Mouse (Mus musculus) heart, postnatal 14 days (tissue): ENCODE measurements around the gene Smoc2. TPM values are rescaled to one million over a fixed set of nuclear protein-coding genes. Genes with fewer than 3 reads are reported as not detected.

Experiments used
- DNase-seq, 2 experiments: peaks; one replicate each; pipeline ENCODE4 v3.0.0; 2021 to 2022
- intact Hi-C: fragments of 180-260 bp; cut with DNase I; formaldehyde crosslinking; loops from one replicate; pipeline ENCODE4 v1.15.1; 2025
- total RNA-seq, 2 experiments: library from RNA; stranded (reverse); gene quantifications; 2 replicates each; pipeline ENCODE4 v1.2.3; 2021

Gene Smoc2
- total RNA-seq, 2 experiments from 2014 or later: 43.6 to 48.6 TPM

- no peak for DNase-seq
- intact Hi-C loops: no loop called here
These were observed 63.2 kb downstream of the Smoc2 start for GRCm38 (mm10) chr17:14342511-14342910.

- no peak for DNase-seq
- intact Hi-C loops: no loop called here
These were observed 64.1 kb downstream of the Smoc2 start for GRCm38 (mm10) chr17:14343442-14343841.

- intact Hi-C loops: no loop called here
- DNase-seq: no peak
These were observed 66.2 kb downstream of the Smoc2 start for GRCm38 (mm10) chr17:14345556-14345955.

DNA sequence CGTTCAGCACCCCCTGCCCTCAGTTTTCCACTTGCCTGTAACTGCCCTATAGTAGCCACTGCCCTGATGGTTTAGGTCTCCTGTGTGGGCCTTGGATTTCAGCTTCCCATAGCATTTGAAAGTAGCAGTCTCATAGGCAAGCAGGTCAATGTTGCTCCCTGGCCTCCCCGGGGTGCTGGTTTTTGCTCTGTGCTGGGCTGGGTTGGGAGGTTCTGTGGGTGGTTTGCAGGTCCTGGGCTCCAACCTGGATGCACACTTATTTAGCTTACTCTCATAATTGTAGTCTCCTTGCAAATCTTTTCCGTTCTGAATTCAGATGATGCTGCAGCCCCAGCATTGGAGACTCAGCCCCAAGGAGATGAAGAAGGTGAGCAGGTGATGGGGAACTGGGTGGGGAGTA lies 67.6 kb downstream of the Smoc2 start:
- no peak for DNase-seq
- intact Hi-C loops: no loop called here

DNA sequence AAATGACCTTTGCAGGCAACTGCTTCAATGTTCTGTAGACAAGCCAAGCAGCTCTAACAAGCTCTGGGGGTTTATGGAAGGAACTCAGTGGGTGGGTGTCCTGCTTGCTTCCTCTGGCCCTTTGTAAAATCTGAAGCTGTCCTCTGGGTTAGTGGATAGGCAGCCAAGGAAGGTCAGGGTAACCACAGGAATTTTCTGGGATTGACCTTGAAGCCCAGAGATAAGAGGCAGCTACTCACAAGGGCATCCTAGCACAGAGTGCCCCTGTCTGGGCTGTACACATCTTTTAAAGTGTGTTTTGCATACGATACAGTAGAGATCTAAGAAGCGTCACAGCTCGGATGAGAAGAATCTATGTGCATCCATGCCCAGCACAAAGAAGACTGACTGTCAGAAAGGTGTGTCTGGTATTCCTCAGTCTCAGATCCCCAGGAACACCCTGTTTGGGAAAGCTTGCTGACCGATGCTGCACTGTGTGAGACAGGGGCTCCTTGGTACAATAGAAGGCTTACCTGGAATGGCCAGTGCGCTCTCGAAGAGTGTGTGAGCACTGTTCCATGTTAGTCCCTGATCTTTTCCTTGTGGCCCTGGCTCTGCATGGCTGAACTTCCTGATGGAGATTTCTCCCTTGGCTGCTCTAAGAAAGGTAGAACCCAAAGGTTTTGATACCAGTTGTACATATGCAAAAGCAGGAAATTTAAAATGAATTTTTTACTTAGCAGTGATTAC lies 69.9 kb downstream of the Smoc2 start:
- no peak for DNase-seq
- intact Hi-C loops: no loop called here

- no peak for DNase-seq
- intact Hi-C loops: no loop called here
These were observed 74.1 kb downstream of the Smoc2 start for GRCm38 (mm10) chr17:14353219-14354079.

DNA sequence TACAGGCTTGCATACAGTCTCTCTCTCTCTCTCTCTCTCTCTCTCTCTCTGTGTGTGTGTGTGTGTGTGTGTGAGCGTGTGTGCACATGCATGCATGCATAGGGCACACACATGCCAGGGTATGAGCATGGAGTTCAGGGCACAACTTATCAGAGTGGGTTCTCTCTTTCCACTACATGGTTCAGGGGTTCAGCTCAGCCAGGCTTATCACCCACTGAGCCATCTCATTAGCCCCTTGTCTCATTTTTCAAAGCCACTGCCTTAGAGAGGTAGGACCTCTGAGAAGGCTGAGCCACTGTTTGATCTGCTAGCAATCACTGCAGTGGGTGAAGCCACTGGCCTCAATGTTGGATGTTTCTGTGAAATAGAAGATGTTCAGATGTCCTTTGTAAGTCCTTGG lies 82.2 kb downstream of the Smoc2 start:
- no peak for DNase-seq
- intact Hi-C loops: no loop called here

DNA sequence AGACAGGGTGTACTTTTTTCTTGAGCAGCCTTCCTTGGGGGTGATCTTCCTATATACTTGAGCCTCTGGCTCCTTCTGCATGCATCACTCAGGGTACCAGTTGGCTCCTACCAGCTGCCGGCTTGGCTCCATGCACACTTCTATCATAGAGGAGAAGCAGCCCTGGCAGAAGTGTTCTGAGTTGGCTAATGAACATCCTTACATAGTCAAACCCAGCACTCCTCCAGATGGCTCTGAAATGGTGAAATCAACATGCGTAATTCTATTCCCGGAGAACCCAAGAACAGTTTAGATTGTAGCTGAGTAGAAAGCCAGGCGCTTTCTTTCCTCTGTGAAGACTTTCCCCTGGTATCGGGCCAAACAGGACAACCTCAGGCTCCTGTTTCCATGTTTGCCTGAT lies 91.2 kb downstream of the Smoc2 start:
- no peak for DNase-seq
- intact Hi-C loops: no loop called here

DNA sequence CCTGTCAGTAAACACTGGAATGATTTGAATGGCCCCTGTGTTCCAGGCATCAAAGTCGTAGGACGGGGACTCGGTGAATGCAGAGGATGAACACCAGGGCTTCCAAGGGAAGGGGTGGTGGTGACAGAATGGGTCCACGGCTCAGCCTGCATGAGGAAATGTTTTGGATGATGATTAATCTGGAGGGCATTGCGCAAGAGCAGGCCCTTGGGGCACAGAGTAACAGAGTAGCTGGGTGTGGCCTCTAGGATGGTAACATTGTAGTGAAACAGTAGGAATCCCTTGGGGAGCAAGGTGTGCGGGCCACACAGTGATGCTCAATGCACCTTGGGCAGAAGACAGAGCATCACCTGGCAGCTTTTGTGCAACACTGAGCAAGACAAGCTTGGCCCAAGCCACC lies 92.3 kb downstream of the Smoc2 start:
- peak in 1 of 2 experiments; percentile 24 for DNase-seq
- intact Hi-C loops: no loop called here

DNA sequence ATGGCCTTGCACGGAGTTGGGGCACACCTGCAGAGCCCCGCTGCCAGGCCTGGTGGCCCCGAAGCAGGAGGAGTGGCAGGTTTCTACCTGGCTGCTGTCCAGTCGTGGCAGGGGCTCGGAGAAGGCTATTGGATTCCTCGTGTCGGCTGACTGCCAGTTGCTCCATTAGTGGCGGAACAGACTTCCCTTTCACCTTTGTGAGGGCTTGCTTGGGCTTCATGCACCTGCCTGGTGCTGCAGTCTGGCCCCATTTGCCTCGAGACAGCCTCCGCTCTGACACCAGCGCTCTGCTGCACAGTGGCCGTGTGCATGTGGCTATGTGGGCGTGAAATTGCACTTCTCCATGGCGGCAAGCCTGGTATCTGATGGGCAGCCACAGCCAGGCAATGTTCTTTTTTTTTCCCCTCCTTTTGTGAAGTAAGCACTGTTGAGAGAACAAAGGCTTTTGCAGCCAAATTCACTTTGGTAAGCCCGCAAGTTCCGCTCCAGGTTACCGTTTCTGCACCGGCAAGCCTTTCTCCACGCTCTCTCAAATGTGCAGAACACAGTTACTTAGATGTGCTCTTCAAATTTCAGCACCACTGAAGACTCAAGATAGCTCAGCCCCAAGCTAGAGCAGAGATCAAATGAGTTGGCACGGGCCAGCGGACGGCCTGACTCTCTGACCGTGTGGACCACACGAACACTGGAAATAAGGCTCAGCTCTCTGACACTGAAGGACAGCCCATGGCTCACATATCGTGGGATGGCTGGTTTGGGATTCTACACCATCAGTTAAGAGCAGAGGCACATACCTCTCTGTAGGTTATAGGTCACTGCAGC lies 93.2 kb downstream of the Smoc2 start:
- intact Hi-C loops: no loop called here
- DNase-seq: no peak

- no peak for DNase-seq
- intact Hi-C loops: no loop called here
These were observed 99.6 kb downstream of the Smoc2 start for GRCm38 (mm10) chr17:14378692-14379446.

DNA sequence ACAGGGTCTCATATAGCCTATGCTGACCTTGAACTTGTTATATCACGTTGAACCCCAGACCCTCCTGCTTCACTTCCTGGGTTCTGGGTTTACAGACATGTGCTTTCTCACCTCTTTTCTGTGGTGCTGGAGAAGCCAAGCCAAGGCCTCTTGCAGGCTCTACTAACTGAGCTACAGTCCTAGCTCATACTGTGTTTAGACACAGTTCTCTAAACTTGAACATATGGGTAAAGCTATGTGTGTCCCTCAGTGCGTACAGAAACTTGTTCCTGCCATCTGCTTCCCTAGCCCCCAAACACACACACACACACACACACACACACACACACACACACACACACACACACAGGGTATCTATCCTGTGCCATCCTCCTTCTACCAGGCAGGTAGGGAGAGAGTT lies 100.2 kb downstream of the Smoc2 start:
- no peak for DNase-seq
- intact Hi-C loops: no loop called here

DNA sequence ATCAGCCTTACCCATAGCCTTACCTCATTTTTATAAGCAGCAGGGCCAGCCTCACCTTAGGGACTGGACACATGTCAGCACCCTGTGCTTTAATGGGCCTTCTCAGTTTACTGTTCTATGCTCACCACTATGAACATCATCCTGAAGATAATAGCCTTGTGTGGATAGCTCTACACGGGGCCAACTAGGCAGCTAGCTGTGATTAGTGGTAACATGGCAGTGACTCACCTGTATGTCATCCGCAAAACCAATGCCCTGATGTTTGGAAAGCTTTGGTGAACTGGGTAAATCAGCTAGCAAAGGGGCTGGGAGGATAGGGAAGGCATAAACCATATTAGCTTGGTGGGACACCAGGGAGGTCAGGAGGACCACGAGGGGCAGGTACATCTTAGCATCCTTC lies 100.7 kb downstream of the Smoc2 start:
- DNase-seq: no peak
- intact Hi-C loops: no loop called here

DNA sequence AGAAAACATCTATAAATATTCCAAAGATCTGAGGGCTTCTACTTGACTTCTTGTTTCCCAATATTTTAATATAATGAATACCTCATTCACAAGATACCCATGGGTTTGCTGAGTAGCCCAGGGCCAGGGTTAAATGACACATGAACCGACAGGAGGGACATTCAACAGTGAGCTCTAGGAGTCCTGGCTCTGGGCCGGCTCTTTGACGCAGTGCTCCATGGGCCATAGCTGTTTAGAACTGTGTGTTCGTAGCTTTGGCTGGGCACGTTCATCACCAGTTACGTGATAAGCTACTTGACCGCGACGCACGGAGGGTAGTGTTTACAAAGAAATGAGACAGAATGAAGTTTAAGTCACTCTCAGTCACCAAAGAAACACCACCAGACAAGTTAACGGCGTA lies 101.2 kb downstream of the Smoc2 start:
- no peak for DNase-seq
- intact Hi-C loops: no loop called here

GRCm38 (mm10) chr17:14381482-14381881 lies 102.2 kb downstream of the Smoc2 start:
- DNase-seq: peak in 1 of 2 experiments; percentile 37
- intact Hi-C loops: no loop called here

- no peak for DNase-seq
- intact Hi-C loops: no loop called here
These were observed 104.7 kb downstream of the Smoc2 start for GRCm38 (mm10) chr17:14383981-14384380.

DNA sequence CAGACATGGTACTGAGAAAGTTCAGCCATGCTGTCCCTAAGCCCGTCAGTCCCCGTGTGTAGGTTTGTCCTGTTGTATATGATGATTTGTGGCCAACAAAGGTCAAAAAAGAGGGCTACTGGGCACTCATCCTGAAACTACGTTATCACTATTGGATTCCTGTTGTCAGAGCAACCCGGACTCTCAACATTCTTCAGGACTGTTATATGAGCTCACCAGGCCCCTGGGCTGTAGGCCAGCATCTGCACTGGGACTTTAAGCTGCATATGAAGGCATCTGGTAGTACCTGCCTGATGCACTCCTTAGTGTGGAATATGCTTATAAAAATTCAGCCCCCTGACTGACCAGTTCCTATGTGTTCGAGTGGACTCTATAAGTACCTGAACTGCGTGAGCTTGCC lies 105.7 kb downstream of the Smoc2 start:
- peak in 1 of 2 experiments; percentile 56 for DNase-seq
- intact Hi-C loops: no loop called here

GRCm38 (mm10) chr17:14387261-14387660 lies 108.0 kb downstream of the Smoc2 start:
- intact Hi-C loops: no loop called here
- no peak for DNase-seq

DNA sequence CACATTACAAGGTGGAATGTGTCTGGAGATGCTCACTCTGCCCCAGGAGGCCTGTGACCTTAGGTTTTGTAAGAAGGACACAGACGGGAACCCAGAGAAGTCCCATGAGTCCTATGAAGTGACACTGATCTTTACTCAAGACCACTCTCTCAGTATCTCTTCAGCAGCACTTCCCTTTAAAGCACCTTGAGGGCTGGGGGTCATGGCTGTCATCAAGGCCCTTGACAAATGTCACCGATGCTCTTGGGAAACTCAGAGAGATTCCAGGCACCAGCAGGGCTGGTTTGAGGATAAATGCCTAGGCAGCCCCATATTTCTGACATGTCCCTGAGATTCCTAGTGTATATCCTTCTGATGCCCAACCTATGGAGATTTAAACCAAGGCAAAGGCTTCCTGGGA lies 113.1 kb downstream of the Smoc2 start:
- DNase-seq: no peak
- intact Hi-C loops: no loop called here

DNA sequence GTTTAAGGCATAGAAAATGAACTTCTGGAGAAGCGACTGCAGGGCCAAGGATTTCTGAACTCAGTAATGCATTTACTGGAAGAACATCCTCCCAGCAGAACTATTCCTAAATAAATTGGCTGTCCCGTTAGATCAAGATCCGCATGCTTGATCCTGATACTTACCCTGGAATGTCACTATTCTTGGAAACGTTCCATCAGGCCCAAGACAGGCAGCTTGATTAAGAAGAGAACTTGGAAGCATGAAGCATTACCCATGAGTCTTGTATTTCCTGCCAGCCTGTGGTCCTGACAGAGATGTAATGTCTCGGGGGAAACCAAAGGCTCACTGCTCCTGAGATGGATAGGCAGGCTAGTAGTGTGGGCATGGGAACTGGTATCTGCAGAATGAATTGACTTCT lies 115.6 kb downstream of the Smoc2 start:
- intact Hi-C loops: no loop called here

More for the DNA sequence above, 115.6 kb downstream of the Smoc2 start:
- no peak for DNase-seq
